Mouse (Mus musculus) liver, embryonic 14.5 days (tissue): Measurements from ENCODE around the gene Fxn. TPM values are rescaled to one million over a fixed set of nuclear protein-coding genes. Genes with fewer than 3 reads are reported as not detected.

Experiments used
- ATAC-seq: fragments of 200-750 bp; cut with Nextera tagmentation; 2 replicates; pipeline ENCODE4 v1.8.0; 2017; ENCODE audit warnings: moderate number of reproducible peaks, mild to moderate bottlenecking, moderate library complexity; ENCODE audit not compliant: insufficient read depth
- DNase-seq, 3 experiments: peaks; one replicate each; pipeline ENCODE4 v3.0.0-alpha.2; 2012 to 2013; ENCODE audit warnings: low read depth in 3 of 3, low spot score in 3 of 3
- H3K27ac ChIP-seq: fragments of 300-500 bp; sonication (generic); 2 replicates; pipeline ENCODE4 v1.5.1; 2014; ENCODE audit warnings: moderate library complexity, mild to moderate bottlenecking, control low read depth, inconsistent platforms
- H3K27me3 ChIP-seq: fragments of 300-500 bp; sonication (generic); 2 replicates; pipeline ENCODE4 v1.6.1; 2014; ENCODE audit warnings: mild to moderate bottlenecking, low read length, moderate library complexity; ENCODE audit not compliant: control insufficient read depth, insufficient read depth
- H3K36me3 ChIP-seq: fragments of 300-500 bp; sonication (generic); replicated peaks from 2 replicates; pipeline ENCODE4 v1.6.1; 2014; ENCODE audit warnings: low read depth; ENCODE audit not compliant: control insufficient read depth, insufficient read depth
- H3K4me1 ChIP-seq, 2 experiments: fragments of 200-500 bp in 1 of 2; fragments of 300-500 bp in 1 of 2; sonication (generic) in 1 of 2; replicated peaks; 2 replicates each; pipeline ENCODE4 v1.6.1; 2012 to 2014; ENCODE audit warnings: antibody characterized with exemption in 1 of 2, inconsistent platforms in 1 of 2, low read length in 1 of 2; ENCODE audit not compliant: control insufficient read depth in 2 of 2, insufficient read depth in 2 of 2
- H3K4me2 ChIP-seq: fragments of 300-500 bp; sonication (generic); 2 replicates; pipeline ENCODE4 v1.6.1; 2014; ENCODE audit warnings: low read depth, mild to moderate bottlenecking, control low read depth, moderate library complexity
- H3K4me3 ChIP-seq, 2 experiments: fragments of 200-500 bp in 1 of 2; fragments of 300-500 bp in 1 of 2; sonication (generic) in 1 of 2; 2 replicates each; pipeline ENCODE4 v1.5.1; 2012 to 2014; ENCODE audit warnings: low read depth in 2 of 2, low read length in 2 of 2, mild to moderate bottlenecking in 2 of 2, control low read depth in 1 of 2, inconsistent platforms in 1 of 2, moderate library complexity in 1 of 2; ENCODE audit not compliant: insufficient read depth in 1 of 2
- H3K9ac ChIP-seq: fragments of 300-500 bp; sonication (generic); replicated peaks from 2 replicates; pipeline ENCODE4 v1.6.1; 2014; ENCODE audit warnings: mild to moderate bottlenecking, control low read depth, moderate library complexity
- H3K9me3 ChIP-seq: fragments of 300-500 bp; sonication (generic); 2 replicates; pipeline ENCODE4 v1.6.1; 2016; ENCODE audit warnings: low read length, mixed read lengths; ENCODE audit not compliant: control insufficient read depth
- CTCF ChIP-seq: IDR thresholded peaks from 2 replicates; pipeline ENCODE4 v1.5.1; 2016; ENCODE audit warnings: antibody characterized with exemption, low read depth, control low read depth
- EP300 ChIP-seq: IDR thresholded peaks from 2 replicates; pipeline ENCODE4 v1.6.1; 2016; ENCODE audit warnings: antibody characterized with exemption, low read depth
- WGBS: fragments of 180-500 bp; shearing (Covaris S2); extraction: QIAGEN DNeasy Blood & Tissue Kit; methylation state at CpG from one replicate; pipeline ENCODE4 v1.1.7; 2014; ENCODE audit not compliant: insufficient replicate concordance; 5-methylcytosine and 5-hydroxymethylcytosine counted together
- polyA plus RNA-seq, 2 experiments: library from polyadenylated mRNA; depleted of rRNA in 1 of 2; stranded (reverse) in 1 of 2; unstranded in 1 of 2; fragments of >200 nt; fragmentation: Nextera tagmentation in 1 of 2; extraction: Ambion mirVana in 1 of 2; gene quantifications; 2 replicates each; pipeline versions ENCODE4 v1.2.1 to v1.2.3; 2012 to 2014

The Fxn gene
- polyA plus RNA-seq, 2 experiments = 25.3 to 47.4 TPM

DNA sequence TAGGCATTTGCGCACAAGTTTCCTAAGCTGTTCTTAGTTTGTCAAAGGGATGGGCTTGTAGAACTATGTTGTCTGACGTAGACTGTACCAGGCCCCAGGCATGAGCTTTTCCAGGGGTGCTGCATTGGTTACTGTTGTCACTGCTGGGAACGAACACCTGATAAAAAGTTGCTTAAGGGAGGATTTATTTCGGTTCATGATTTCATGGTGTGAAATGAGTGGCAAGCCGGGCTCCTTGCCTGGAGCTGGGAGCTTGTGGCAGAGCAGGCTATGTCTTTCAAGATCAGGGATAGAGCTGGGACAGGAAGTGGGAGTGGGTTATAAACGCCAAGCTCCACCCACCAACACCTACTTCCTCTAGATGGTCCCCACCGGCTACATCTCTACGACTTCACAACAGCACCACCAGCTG lies 41.5 kb upstream of the Fxn start:
- WGBS = 74% methylated on average over 8 of the region's 8 CpGs
- Histone ChIP-seq H3K27me3 (no peaks in the 10 kb centered on the region), H3K4me2 (no peak overlapping the region), H3K27ac (no peak overlapping the region), H3K9me3 (no peaks in the 10 kb centered on the region), H3K4me3 (no peak overlapping the region), H3K9ac (no peak overlapping the region), H3K36me3 (no peaks in the 10 kb centered on the region), H3K4me1 (no peaks in the 10 kb centered on the region)
- TF ChIP-seq EP300 = no peak
- TF ChIP-seq CTCF = no peak
- no peak for ATAC-seq
- DNase-seq = no peak

DNA sequence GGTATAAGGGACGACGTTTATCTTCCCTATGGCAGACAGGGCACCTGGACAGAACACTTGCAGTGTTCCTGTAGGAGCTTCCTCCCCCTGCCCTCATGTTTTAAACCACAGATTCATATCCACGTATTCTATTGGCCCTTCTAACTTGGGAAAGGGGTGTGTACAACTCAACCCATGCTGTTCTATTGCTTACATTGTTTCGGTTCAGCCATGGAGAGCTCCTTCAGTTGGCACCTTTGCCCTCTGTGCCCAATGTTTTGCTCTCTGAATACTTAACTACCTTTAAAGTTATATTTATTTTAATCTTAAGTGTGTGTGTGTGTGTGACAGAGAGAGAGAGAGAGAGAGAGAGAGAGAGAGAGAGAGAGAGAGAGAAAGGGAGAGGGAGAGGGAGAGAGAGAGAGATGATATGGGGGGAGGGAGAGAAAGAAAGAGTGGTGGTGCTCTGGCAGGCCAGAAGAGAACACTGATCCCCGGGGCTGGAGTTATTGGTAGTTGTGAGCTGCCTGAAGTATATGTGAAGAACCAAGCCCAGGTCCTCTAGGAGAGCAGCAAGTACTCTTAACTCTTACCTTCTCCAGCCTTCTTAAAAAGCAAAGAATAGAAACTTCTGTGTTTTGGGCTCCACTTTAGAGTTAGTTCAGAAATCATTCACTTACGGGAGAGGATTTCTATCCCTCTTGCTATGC lies 41.0 kb upstream of the Fxn start:
- TF ChIP-seq EP300 (no peak), CTCF (no peak)
- 77% methylated on average over 6 of the region's 6 CpGs for WGBS
- no peak for DNase-seq

DNA sequence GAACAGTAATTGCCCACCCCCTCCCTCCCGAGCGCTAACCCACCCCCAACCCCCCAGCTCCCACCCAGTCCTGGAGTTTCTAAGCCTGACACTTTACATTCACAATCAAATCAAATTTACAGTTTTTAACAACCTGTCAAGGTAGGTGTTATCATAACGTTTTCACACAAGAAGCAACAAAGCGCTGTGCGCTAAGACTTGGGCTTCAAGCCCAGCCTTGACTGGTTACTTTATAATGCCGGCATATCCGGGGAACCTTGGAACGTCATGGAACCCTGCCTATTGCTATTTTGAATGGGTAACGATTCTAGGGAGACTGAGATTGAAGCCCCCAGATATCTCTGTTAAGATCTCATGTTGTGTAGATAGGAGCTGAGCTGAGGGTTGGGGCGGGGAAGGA lies 37.8 kb upstream of the Fxn start:
- H3K36me3 ChIP-seq = no peaks in the 10 kb centered on the region
- no peak overlapping the region for H3K9ac ChIP-seq
- no peak overlapping the region for H3K4me2 ChIP-seq
- no peak overlapping the region for H3K27ac ChIP-seq
- TF ChIP-seq EP300 = no peak
- no peak for TF ChIP-seq CTCF
- H3K27me3 ChIP-seq = no peaks in the 10 kb centered on the region
- ATAC-seq (no peak), DNase-seq (no peak)
- WGBS = 75% methylated on average over 10 of the region's 10 CpGs
- no peaks in the 10 kb centered on the region for H3K4me1 ChIP-seq
- H3K9me3 ChIP-seq = no peaks in the 10 kb centered on the region
- H3K4me3 ChIP-seq = no peak overlapping the region

More for the DNA sequence above, 41.0 kb upstream of the Fxn start:
- Histone ChIP-seq H3K4me2 (no peak overlapping the region), H3K9ac (no peak overlapping the region), H3K27me3 (no peaks in the 10 kb centered on the region), H3K27ac (no peak overlapping the region), H3K9me3 (no peaks in the 10 kb centered on the region), H3K4me1 (no peaks in the 10 kb centered on the region), H3K36me3 (no peaks in the 10 kb centered on the region), H3K4me3 (no peak overlapping the region)
- no peak for ATAC-seq

DNA sequence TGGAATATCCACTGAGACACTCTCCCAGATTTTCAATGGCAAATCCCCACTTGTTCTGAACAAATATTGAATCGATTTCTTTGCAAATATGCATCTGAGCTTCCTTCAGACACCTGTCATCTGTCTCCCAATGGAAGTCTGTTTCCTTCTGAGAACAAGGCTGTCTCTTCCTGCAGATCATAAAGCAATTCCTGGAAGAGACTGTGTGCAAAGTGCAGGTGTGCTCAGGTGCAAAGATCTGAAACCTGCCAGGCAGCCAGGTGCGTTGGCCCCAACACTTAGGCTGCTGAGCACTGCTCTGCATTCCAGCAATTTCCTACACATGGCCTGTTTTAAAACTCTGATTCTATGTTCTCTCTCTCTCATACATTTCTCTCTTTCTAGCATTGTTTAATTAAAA lies 37.3 kb upstream of the Fxn start:
- H3K4me2 ChIP-seq = no peak overlapping the region
- no peaks in the 10 kb centered on the region for H3K36me3 ChIP-seq
- ATAC-seq (no peak), DNase-seq (no peak)
- H3K4me3 ChIP-seq = no peak overlapping the region
- no peaks in the 10 kb centered on the region for H3K9me3 ChIP-seq
- H3K27ac ChIP-seq = no peak overlapping the region
- TF ChIP-seq CTCF = no peak
- TF ChIP-seq EP300 = no peak
- no peak overlapping the region for H3K9ac ChIP-seq
- no peaks in the 10 kb centered on the region for H3K4me1 ChIP-seq
- 85% methylated on average over 2 of the region's 2 CpGs for WGBS
- H3K27me3 ChIP-seq = no peaks in the 10 kb centered on the region

DNA sequence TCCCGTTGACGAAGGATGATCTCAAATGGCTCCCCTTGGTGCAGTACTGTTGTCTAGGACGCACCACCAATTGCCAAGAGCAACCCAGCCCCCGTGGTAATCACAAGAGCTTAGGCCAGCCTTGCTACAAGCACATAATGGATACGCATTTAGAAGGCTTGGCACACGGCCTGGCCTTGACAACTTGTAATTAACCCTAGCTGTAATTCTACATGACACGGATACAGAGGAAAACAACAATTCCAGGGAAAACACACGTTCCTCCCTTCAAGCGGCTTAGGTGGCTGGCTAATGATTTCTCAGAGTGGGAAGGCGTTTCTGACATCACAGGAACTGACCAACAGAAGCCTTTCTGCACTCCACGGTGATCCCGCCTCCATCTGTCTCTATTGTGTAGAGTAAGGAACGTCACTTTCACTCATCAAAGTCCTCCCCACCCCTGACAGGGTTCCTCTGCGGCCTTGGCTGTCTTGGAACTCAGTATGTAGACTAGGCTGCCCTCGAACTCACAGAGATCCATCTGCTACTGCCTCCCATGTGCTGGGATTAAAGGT lies 36.7 kb upstream of the Fxn start:
- no peak for TF ChIP-seq CTCF
- TF ChIP-seq EP300 = no peak
- DNase-seq = no peak
- no peaks in the 10 kb centered on the region for H3K27me3 ChIP-seq
- 71% methylated on average over 15 of the region's 15 CpGs for WGBS
- no peak overlapping the region for H3K9ac ChIP-seq
- no peaks in the 10 kb centered on the region for H3K4me1 ChIP-seq
- H3K9me3 ChIP-seq = no peaks in the 10 kb centered on the region
- ATAC-seq = no peak
- no peak overlapping the region for H3K4me2 ChIP-seq
- H3K27ac ChIP-seq = no peak overlapping the region
- no peaks in the 10 kb centered on the region for H3K36me3 ChIP-seq
- no peak overlapping the region for H3K4me3 ChIP-seq
